ENCODE assay signal across 12 mouse cellular contexts in genomic region chr5:36867561-36867960, GRCm38 (mm10). TPM values are rescaled to one million over a fixed set of nuclear protein-coding genes. Genes with fewer than 3 reads are reported as not detected.
DNase-seq lines count a peak whose midpoint lies in the region; ATAC-seq and TF ChIP-seq lines count a peak whose summit lies in the region.
"Had no signal": no experiment of that assay in that cellular context is flagged by ENCODE, and none has a peak within 500 bp of the region (broad histone marks: within the 10 kb centered on the region; RNA-seq: fewer than 3 reads in every experiment).

No protein-coding gene starts in this region.

- H3K4me2 ChIP-seq in forebrain, postnatal 0 days (ENCODE audit: low read depth) = peak overlapping the region; percentile 81
- H3K4me2 ChIP-seq in neural tube, embryonic 15.5 days = peak overlapping the region; percentile 83
- H3K4me2 ChIP-seq in stomach, postnatal 0 days (replicated peaks; ENCODE audit: low read depth) = no peak overlapping the region

- H3K27ac ChIP-seq in layer of hippocampus, adult 2 months = peak overlapping the region; percentile 79
- 0 out of 2 replicates have a peak overlapping the region, but pooled peaks have one; percentile 15 for H3K27ac ChIP-seq in forebrain, postnatal 0 days (ENCODE audit: low read depth, low read length)
- peak overlapping the region; percentile 88 for H3K27ac ChIP-seq in neural tube, embryonic 15.5 days (replicated peaks)
- no peak overlapping the region for H3K27ac ChIP-seq in stomach, postnatal 0 days (replicated peaks)
- H3K27ac ChIP-seq: heart, embryonic 13.5 days had no signal

- ATAC-seq in forebrain, postnatal 0 days = no peak; the same call in 1 of the 2 replicates
- ATAC-seq in neural tube, embryonic 15.5 days (ENCODE audit: low FRiP score) = peak; percentile 21
- no peak for ATAC-seq in stomach, postnatal 0 days (ENCODE audit: low FRiP score, low TSS enrichment)
- ATAC-seq: activated CD4-positive, CD25-positive, alpha-beta regulatory T cell, adult 4 months had no signal

- H3K4me1 ChIP-seq in forebrain, postnatal 0 days (ENCODE audit: insufficient read depth) = no peaks in the 10 kb centered on the region
- H3K4me1 ChIP-seq in neural tube, embryonic 15.5 days = peaks cover 33% of the 10 kb centered on the region
- no peaks in the 10 kb centered on the region; the same call in 1 of the 2 replicates for H3K4me1 ChIP-seq in stomach, postnatal 0 days (replicated peaks; ENCODE audit: control insufficient read depth, insufficient read depth)

- no peak for TF ChIP-seq CTCF in layer of hippocampus, adult 2 months (conservative IDR thresholded peaks at IDR 0.05)
- TF ChIP-seq CTCF in forebrain, postnatal 0 days (IDR thresholded peaks at IDR 0.05; ENCODE audit: low read depth) = no peak
- TF ChIP-seq CTCF in stomach, postnatal 0 days (IDR thresholded peaks at IDR 0.05; ENCODE audit: low read depth) = no peak

- DNase-seq in layer of hippocampus, adult 2 months (ENCODE audit: low spot score in 2 of 2) = no peak
- DNase-seq in layer of hippocampus, postnatal 25 days (ENCODE audit: extremely low spot score in 1 of 2, low spot score in 1 of 2) = no peak
- peak; percentile 70 for DNase-seq in cerebellum, adult 9-10 months
- DNase-seq in forebrain, postnatal 0 days = no peak
- DNase-seq in layer of hippocampus, postnatal 10 days (ENCODE audit: low spot score in 2 of 2) = no peak
- no peak for DNase-seq in stomach, postnatal 0 days (ENCODE audit: low spot score)
- DNase-seq: kidney, postnatal 25 days; liver had no signal

- H3K9me3 ChIP-seq in forebrain, postnatal 0 days (ENCODE audit: low read length) = no peaks in the 10 kb centered on the region
- H3K9me3 ChIP-seq in neural tube, embryonic 15.5 days (replicated peaks) = no peaks in the 10 kb centered on the region
- no peaks in the 10 kb centered on the region for H3K9me3 ChIP-seq in stomach, postnatal 0 days (ENCODE audit: control insufficient read depth, low read length)
- H3K9me3 ChIP-seq: heart, embryonic 13.5 days had no signal

- H3K36me3 ChIP-seq in forebrain, postnatal 0 days (ENCODE audit: insufficient read depth) = no peaks in the 10 kb centered on the region
- no peaks in the 10 kb centered on the region for H3K36me3 ChIP-seq in neural tube, embryonic 15.5 days
- no peaks in the 10 kb centered on the region for H3K36me3 ChIP-seq in stomach, postnatal 0 days (ENCODE audit: control insufficient read depth, insufficient read depth, low read length)
- H3K36me3 ChIP-seq: heart, embryonic 13.5 days had no signal

- no peak for TF ChIP-seq EP300 in stomach, postnatal 0 days (optimal IDR thresholded peaks at IDR 0.05)

- peaks cover 21% of the 10 kb centered on the region for H3K27me3 ChIP-seq in forebrain, postnatal 0 days (ENCODE audit: insufficient read depth, low read length)
- H3K27me3 ChIP-seq in neural tube, embryonic 15.5 days (replicated peaks) = peaks cover 35% of the 10 kb centered on the region
- peaks cover 33% of the 10 kb centered on the region for H3K27me3 ChIP-seq in stomach, postnatal 0 days (ENCODE audit: control insufficient read depth, insufficient read depth, low read length)

- H3K4me3 ChIP-seq in layer of hippocampus, adult 2 months = peak overlapping the region; percentile 60
- peak overlapping the region; percentile 65 for H3K4me3 ChIP-seq in forebrain, postnatal 0 days (ENCODE audit: low read depth, low read length)
- H3K4me3 ChIP-seq in neural tube, embryonic 15.5 days (replicated peaks) = peak overlapping the region; percentile 67
- no peak overlapping the region for H3K4me3 ChIP-seq in stomach, postnatal 0 days (ENCODE audit: low read depth, low read length)

- H3K9ac ChIP-seq in forebrain, postnatal 0 days = peak overlapping the region; percentile 77
- peak overlapping the region; percentile 80 for H3K9ac ChIP-seq in neural tube, embryonic 15.5 days (replicated peaks)
- H3K9ac ChIP-seq in stomach, postnatal 0 days (ENCODE audit: low read length) = no peak overlapping the region
- H3K9ac ChIP-seq: heart, embryonic 13.5 days had no signal

- 6% methylated on average over 6 of the region's 6 CpGs for WGBS in forebrain, postnatal 0 days
- 4% methylated on average over 6 of the region's 6 CpGs for WGBS in neural tube, embryonic 15.5 days
- 11% methylated on average over 6 of the region's 6 CpGs for WGBS in stomach, postnatal 0 days

RNA-seq across cellular contexts. Expression of gene Ppp2r2c, which starts 0.8 kb away (rescaled TPM):
- total RNA-seq in layer of hippocampus, adult 2 months (2021) = 100 to 1,000 TPM; 375 to 387 TPM
- 100 to 1,000 TPM; 388 to 418 TPM for total RNA-seq in layer of hippocampus, postnatal 25 days (2021)
- total RNA-seq in forebrain, postnatal 0 days (2014; rRNA removed) = 171 and 177 TPM in 2 replicates
- 75.5 and 96.1 TPM in 2 replicates for polyA plus RNA-seq in forebrain, postnatal 0 days (2015; fragmentation: Nextera tagmentation; extraction: Ambion mirVana)
- 56.3 and 72.9 TPM in 2 replicates for polyA plus RNA-seq in neural tube, embryonic 15.5 days (2015; fragmentation: Nextera tagmentation; extraction: Ambion mirVana)
- 100 to 1,000 TPM; 298 to 304 TPM for total RNA-seq in layer of hippocampus, postnatal 10 days (2021)
- 0.77 and 0.93 TPM in 2 replicates for polyA plus RNA-seq in stomach, postnatal 0 days (2015; fragmentation: Nextera tagmentation; extraction: Ambion mirVana)
- polyA plus RNA-seq: activated CD4-positive, CD25-positive, alpha-beta regulatory T cell, adult 4 months; thymus, postnatal 0 days had no signal

RNA-seq across cellular contexts. Expression of gene Man2b2, which starts 37.1 kb away (rescaled TPM):
- 10 to 100 TPM; 29.5 to 31.9 TPM for total RNA-seq in layer of hippocampus, adult 2 months (2021)
- 10 to 100 TPM; 27.8 to 28.2 TPM for total RNA-seq in layer of hippocampus, postnatal 25 days (2021)
- 10.8 and 13.9 TPM in 2 replicates for total RNA-seq in forebrain, postnatal 0 days (2014; rRNA removed)
- 10.3 and 12.7 TPM in 2 replicates for polyA plus RNA-seq in forebrain, postnatal 0 days (2015; fragmentation: Nextera tagmentation; extraction: Ambion mirVana)
- 13.2 and 14.4 TPM in 2 replicates for polyA plus RNA-seq in neural tube, embryonic 15.5 days (2015; fragmentation: Nextera tagmentation; extraction: Ambion mirVana)
- 10 to 100 TPM; 17.0 to 18.6 TPM for total RNA-seq in layer of hippocampus, postnatal 10 days (2021)
- polyA plus RNA-seq in stomach, postnatal 0 days (2015; fragmentation: Nextera tagmentation; extraction: Ambion mirVana) = 16.3 and 18.0 TPM in 2 replicates
